Mouse (Mus musculus) heart, postnatal 36 days (tissue): ENCODE data around the gene Slc12a4. TPM values are rescaled to one million over a fixed set of nuclear protein-coding genes. Genes with fewer than 3 reads are reported as not detected.

Experiments
- DNase-seq, 2 experiments: peaks; one replicate each; pipeline ENCODE4 v3.0.0; 2021 to 2022
- intact Hi-C: fragments of 180-260 bp; cut with DNase I; formaldehyde crosslinking; loops from one replicate; pipeline ENCODE4 v1.15.1; 2025
- total RNA-seq, 2 experiments: library from RNA; stranded (reverse); gene quantifications; 2 replicates each; pipeline ENCODE4 v1.2.3; 2021

Gene Slc12a4
- total RNA-seq, 2 experiments from 2014 or later, result 48.0 to 50.3 TPM

DNA sequence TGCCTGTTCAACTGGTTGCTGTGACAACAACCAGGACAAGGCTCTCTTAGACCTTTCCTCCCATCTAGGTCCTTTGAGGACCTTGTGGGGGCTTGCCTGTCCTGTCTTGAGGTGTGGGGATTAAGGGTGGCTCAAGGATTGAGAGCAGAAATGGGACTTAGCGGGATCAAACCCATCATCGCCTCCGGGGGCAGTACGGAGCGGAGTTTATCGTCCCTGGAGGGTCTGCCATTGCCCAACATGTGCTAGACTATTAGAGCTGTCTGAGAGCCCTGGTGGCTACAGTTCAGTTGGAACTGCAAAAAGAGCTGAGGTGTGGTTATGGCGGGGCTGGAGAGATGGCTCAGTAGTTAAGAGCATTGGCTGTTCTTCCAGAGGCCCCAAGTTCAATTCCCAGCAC, 9.5 kb upstream of the Slc12a4 start:
- no peak for DNase-seq
- intact Hi-C loops, result no loop called here

GRCm38 (mm10) chr8:105971019-105971720, 5.3 kb upstream of the Slc12a4 start:
- intact Hi-C loops, result no loop called here
- no peak for DNase-seq

GRCm38 (mm10) chr8:105969367-105969766, 3.5 kb upstream of the Slc12a4 start:
- intact Hi-C loops, result no loop called here
- DNase-seq, result no peak

DNA sequence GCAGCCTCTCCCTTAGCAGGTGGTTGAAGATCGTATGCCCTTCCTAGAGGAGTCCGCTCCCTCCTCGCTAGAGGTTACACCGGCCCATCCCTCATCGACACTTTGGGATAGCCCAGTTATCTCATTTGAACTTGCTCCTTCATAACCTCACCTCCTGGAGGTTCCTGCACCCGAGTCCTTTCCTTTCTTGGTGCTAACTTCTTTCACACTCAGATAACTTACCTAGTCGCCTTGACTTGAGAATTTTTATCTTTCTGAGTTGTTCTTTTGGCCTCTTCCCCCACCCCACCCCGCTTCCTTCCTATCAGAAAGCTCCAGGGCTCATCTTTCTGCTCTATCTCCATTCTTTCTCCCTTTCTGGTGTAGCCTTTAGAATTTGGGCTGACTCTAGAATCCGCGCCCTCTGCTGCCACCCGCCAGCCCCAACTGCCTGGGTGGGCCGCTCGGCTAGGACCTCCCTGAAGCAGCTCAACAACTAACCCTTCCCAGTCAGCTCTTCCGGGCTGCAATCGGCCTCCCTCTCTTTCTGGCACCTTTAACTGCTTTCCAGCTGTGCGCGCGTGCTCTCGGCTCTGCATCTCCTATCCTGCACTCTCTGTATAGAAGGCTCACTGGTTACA, 905 bp upstream of the Slc12a4 start:
- intact Hi-C loops, result loop anchor here (2.0 kb wide), 1 partner anchor 66 kb away; the partner anchor contains the start of gene Pskh1
- DNase-seq, result peak; percentile 20 to 43

- intact Hi-C loops, result no loop called here
- DNase-seq, result peak in 1 of 2 experiments; percentile 64
Measured at GRCm38 (mm10) chr8:105965266-105965904, 512 bp downstream of the Slc12a4 start.

DNA sequence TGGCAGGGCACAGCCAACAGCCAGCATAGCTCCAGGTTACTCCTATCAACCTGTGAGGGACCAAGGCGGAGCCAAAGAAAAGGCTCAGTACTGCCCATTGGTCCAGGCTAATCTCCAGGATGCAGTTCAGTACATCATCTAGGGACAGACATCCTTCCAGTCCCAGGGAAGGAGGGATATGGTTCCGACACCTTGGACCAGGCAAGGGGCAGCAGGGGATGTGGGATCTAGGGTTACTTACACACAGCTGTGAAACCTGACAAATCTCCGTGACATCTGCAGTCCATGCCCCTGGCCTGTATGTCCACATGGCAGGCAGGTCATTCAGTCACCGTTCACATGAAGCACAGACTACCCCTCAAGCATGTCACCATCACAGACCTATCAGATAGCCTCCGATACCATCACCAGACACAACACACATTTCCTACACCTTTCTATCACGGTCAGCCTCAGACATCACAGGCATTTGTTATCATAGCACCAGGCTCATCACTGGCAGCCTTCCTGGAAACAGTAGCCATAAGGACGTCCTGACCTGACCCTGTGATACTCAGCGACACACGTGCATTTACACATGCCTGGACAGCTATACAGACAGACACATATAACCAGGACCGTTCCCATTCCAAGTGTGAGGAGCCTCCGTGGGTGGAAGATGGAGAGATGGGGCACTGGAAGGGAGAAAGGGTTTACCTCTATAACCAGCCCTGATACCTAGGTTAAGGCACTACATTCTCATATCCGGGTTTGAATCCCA, 1.2 kb downstream of the Slc12a4 start:
- intact Hi-C loops, result no loop called here

DNA sequence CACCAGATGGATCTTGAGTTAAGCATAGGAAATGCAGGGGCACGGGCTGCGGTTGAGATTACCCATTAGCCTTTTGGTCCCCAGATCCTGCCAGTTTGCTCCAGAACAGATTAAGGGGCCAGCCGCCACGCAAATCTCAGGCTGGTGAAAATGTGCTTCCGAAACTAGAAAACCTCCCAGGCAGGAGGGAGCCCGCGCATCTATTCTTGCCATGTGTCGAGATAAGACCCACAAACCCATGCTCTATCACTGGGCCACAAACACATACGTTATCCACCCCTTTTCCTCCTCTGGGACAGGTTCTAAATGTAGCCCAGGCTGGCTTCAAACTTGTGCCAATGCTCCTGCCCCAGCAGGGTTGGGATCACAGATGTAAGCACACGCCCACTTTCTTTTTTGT, 4.4 kb downstream of the Slc12a4 start:
- DNase-seq, result no peak
- intact Hi-C loops, result no loop called here

More for the DNA sequence above, 1.2 kb downstream of the Slc12a4 start:
- peak; percentile 24 to 38 for DNase-seq

- intact Hi-C loops, result no loop called here
- DNase-seq, result no peak
Measured at GRCm38 (mm10) chr8:105961101-105961500, 4.8 kb downstream of the Slc12a4 start.

- intact Hi-C loops, result no loop called here
- peak; percentile 30 to 47 for DNase-seq
Measured at GRCm38 (mm10) chr8:105959350-105959749, 6.5 kb downstream of the Slc12a4 start.

- intact Hi-C loops, result loop anchor here (2.0 kb wide), 1 partner anchor 17 kb away; no protein-coding TSS in a partner anchor
- peak; percentile 43 to 49 for DNase-seq
Measured at GRCm38 (mm10) chr8:105957813-105958212, 8.1 kb downstream of the Slc12a4 start.

GRCm38 (mm10) chr8:105956556-105956955, 9.3 kb downstream of the Slc12a4 start:
- no peak for DNase-seq
- intact Hi-C loops, result loop anchor here (2.0 kb wide), 1 partner anchor 16 kb away; no protein-coding TSS in a partner anchor

GRCm38 (mm10) chr8:105951057-105951659, 14.7 kb downstream of the Slc12a4 start:
- peak; percentile 30 to 55 for DNase-seq
- intact Hi-C loops, result no loop called here

DNA sequence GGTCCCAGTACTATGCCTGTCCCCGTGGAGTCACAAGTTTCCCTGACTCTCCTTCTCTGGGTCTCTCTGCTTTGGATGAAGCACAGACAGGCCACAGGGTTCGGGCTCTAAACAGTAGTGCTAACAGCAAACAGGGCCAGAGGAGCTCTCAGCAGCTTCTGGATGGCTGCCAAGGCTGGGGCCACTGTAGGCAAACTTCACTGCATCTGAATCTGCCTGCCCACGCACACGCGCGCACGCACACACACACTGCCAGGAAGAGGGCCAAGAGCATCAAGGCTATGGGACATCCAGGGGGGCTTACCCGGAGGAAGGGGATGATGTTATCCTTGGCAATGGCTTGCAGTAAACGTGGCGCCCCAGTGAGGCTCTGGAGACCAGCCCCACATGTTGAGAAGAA, 16.5 kb downstream of the Slc12a4 start:
- peak in 1 of 2 experiments; percentile 47 for DNase-seq
- intact Hi-C loops, result no loop called here

DNA sequence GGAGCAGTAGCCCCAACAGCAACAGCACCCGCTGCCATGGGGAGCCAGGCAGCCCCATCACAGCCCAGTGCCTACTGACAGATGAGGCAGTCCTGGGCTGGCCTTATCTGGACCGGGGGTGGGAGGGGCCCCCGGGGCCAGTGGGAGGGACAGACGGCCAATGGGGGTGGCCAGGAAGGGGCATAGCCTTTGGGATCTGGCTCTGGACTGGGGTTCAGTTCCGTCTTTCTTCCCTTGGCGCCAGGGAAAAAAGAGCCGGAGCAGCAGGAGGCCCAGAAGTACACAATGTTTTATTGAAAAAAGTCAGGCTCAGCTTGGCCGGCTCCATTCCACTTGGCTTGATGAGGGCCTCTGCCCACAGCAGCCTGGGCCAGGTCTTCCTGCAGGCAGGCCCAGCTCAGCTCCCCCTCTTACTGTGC, 22.6 kb downstream of the Slc12a4 start, which contains the start of gene Lcat:
TSS of gene Lcat (minus strand) at position 62 of the 419 bp plus-strand sequence.
- intact Hi-C loops, result no loop called here
- DNase-seq, result peak in 1 of 2 experiments; percentile 5

DNA sequence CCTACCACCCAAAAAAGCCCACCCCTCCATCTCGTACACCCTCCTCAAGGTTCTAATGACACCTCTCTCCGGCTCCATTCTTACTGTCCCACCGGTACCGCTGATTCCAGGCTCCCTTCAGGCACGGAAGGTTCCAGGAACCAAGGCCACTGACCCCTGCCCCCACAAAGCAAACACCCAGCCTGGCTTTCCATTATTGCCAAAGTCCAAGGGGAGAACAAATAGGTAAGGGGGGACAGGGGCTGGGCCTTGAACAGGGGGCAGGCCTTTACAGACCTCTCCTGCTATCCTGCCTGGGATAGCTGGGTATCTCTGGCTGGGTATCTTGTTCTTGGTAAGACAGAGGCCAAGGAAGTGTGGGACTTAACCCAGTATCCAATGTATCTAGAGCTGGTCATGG, 23.4 kb downstream of the Slc12a4 start:
- intact Hi-C loops, result no loop called here
- no peak for DNase-seq

GRCm38 (mm10) chr8:105942026-105942425, 23.9 kb downstream of the Slc12a4 start:
- intact Hi-C loops, result no loop called here
- DNase-seq, result peak in 1 of 2 experiments; percentile 1

- peak in 1 of 2 experiments; percentile 19 for DNase-seq
- intact Hi-C loops, result loop anchor here (5.0 kb wide), 1 partner anchor 74 kb away; the partner anchor contains the start of gene Ddx28
Measured at GRCm38 (mm10) chr8:105938306-105938669, 27.6 kb downstream of the Slc12a4 start, which contains the start of gene Psmb10. Gene Psmb10, minus strand, starts transcription at chr8:105938444.

- peak; percentile 63 to 68 for DNase-seq
- intact Hi-C loops, result loop anchor here (5.0 kb wide), 1 partner anchor 75 kb away; the partner anchor contains the start of gene Ddx28
Measured at GRCm38 (mm10) chr8:105937496-105938305, 28.2 kb downstream of the Slc12a4 start.
